Mouse (Mus musculus) 416B (cell line): ENCODE measurements around the gene Chd1l.

Source experiments
- DNase-seq: peaks from one replicate; pipeline ENCODE4 v3.0.0; 2011; ENCODE audit warnings: low read depth

Gene Chd1l

DNA sequence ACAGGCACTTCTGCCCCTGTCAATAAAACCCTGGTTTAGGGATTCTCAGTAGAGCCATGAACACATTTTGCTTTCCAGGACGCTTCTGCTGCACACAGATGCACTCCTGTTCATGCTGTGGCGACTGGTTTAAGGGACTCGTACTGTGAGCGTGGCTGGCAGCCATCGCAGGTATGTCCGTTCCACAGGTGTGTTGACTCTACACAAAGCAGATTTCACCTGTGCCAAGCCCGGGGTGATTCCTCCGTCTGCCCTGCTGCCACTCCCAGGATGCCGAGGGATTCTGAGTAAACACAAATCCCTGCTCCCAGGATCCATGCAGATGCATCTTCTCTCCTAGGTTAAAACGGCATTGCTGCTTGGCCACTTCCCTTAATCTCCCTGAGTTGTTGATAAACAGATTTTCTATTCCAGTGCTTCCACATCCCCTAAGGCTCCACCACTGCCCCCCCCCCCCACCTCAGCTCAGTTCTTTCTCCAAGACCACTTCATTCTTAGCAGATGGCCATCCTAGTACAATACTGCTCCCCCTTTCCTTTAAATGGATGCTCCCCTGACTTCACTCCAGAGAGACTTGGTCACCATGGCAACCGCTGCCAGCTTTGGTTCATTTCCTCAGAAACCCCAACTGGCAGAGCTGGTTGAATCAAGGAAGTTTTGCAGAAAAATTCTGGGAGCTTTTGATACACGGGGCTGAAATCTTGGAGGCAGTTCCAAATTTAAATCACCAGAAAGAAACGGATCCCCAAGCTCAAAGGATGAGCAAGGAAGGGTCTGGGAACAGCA, 87.9 kb downstream of the Chd1l start:
- DNase-seq = no peak

DNA sequence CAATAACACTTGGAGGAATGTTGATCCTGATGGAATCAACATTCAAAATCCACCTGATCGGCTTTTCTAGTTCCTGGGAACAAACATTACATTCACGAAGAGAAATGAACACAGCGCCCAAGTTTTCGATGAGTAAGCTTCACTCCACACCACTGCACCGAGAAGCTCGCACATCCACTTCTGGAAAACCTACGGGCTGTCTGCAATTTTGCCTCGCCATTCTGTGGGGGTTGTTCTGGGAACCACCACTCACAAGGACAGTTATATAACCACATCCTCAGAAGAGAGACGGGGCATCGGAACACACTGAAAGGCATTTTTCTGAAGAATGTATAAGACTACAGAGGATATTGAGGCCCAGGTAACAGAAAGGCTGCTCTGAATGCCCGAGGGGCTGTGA, 90.1 kb downstream of the Chd1l start:
- no peak for DNase-seq

DNA sequence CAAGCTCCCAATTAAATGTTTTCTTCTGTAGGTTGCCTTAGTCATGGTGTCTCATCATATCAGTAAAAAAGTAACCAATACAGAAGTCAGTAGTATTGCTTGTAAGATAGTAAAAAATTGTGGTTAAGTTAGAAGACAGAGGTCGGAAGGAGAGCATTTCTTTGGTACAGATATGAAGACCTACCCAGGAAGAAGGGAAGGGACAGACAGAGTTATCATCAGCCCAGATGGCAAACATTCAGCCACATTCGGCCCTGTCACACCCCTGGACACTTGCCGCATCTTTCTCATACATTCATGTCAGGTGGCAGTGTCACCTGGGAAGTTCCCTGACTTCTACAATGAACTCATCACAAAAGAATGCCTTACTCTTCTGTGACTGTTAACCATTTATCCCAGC, 97.7 kb downstream of the Chd1l start:
- no peak for DNase-seq
